Mouse (Mus musculus) R1 (cell line): ENCODE measurements around the gene Ablim2.
A peak's percentile ranks its signal among the peaks of the same experiment; 100 is the strongest.

Source experiments
- DNase-seq: peaks from one replicate; pipeline ENCODE4 v3.0.0-alpha.2; 2018; ENCODE audit warnings: low read depth, low spot score

Gene Ablim2

DNA sequence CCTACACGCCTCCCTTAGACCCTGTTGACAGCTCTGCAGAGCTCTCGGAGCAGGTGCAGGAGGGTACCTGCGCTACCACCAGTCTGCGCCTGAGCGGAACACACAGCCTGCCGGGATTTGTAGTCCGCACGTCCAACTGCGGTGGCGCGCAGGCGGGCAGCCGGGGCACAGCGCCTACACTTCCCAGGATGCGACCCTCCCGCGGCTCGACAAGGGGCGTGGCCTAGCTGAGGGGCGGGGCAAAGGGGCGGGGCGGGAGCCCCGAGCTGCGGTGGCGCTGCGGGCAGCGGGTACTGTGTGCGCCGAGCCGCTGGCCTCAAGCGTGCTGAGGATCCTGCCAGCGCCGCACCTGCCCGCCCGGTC, at the start of gene Ablim2:
TSS of gene Ablim2 (plus strand) at position 242 of the 363 bp plus-strand sequence.
- DNase-seq, result peak; percentile 97

GRCm38 (mm10) chr5:35710481-35710880, 47.2 kb upstream of the Ablim2 start:
- peak; percentile 32 for DNase-seq

DNA sequence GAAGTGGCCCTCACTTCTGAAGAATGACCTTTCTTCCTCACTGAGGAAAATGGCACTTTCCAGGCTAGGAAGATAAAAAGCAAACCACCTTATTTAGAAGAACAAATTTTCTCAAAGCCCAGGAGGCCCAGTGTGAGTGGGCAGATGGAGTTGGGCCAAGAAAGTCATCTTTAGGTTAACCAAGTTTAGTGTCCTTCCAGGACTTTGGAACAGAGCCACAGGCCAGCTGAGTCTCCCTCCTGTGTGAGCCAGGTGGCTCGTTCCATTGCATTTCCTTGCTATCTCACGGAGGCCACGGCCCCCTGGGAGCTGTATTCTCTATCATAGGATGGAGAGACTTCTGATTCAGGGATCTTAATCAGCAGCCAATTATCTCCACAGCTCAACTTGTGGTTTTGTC, 46.7 kb upstream of the Ablim2 start:
- no peak for DNase-seq

DNA sequence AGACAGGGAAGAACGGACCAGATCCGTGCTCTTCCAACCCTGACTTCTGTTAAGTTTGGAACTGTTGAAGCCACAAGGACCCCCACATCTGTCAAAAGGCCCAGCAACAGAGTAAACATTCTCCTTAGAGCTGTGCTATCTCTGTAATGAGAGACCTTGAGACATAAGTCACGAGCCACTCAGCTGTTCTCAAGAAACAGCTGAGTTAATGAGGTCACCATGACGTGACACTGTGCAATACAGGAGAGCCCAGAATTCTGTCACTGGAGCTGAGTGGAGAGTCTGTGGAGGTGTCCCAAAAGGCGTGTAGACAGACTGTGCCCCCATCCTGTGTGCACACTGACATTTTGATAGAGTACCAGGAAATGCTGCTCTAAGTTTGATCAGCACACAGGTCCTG, 45.2 kb upstream of the Ablim2 start:
- DNase-seq, result no peak

DNA sequence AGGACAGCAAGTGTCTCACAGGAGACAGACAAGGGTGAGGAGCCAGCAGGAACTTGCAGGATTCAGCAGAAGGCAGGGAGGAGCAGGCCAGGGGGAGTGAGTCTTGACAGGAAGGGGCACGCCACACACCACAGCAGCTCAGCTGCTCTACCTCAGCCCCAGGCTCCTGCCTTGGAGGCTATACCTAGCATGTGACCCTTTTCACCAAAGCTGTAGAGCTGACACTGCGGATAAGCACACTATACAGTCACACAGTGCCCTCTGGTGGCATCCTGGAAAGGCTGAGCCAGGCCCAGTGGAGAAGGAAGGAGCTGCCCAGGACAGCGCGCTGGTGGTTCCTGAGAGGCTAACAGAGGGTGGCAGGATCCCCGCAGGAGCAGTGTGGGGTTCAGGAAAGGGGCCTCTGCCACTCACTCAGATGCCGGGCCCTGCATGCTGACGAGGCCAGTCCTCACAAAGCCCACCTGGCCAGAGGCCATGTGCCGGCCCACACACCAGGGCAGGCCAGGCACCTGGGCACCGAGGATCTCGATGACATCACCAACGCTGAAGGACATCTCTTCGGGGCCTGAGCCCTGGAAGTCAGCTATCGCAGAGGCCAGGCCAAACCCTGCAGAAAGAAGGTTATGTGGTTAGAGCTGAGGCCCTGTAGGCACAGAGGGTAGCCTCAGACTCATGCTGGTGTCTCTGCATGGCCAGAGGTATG, 43.9 kb upstream of the Ablim2 start:
- peak; percentile 81 for DNase-seq

DNA sequence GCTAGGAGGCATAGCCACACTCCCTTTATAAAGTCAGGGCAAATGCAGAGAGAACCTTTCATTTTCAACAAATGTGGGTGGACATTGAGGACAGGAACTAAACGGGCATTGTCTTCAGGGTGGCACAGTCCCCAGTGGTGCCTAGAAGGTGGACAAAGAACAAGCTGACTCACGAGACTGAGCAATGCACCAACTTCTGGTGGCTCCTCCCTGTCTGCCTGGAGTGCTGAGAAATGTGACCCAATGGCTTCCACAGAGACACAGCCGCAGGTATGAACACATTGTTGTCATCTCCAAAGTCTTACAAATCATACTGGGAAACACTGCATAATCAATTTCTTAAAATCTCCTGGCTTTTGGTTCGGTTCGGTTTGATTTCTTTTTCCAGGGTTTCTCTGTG, 40.2 kb upstream of the Ablim2 start:
- no peak for DNase-seq

DNA sequence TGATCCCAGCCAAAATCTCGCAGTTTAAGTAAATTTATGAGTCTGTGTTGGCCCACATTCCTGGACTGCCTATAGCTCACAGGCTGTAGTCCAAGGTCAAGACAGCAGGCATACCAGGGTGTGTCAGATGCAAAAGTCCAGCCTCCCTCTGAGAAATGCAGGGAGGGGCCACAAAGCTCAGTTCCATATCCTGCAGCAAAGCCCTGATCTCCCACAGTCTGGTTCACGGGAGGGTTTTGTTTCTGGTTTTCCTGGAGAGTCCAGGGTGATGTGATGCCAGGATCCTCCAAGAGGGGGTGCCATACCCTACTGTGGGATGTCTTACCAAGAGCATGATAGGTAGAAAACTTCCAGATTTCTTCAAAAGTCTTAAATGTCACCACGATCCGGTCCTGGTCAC, 39.7 kb upstream of the Ablim2 start:
- peak; percentile 100 for DNase-seq

DNA sequence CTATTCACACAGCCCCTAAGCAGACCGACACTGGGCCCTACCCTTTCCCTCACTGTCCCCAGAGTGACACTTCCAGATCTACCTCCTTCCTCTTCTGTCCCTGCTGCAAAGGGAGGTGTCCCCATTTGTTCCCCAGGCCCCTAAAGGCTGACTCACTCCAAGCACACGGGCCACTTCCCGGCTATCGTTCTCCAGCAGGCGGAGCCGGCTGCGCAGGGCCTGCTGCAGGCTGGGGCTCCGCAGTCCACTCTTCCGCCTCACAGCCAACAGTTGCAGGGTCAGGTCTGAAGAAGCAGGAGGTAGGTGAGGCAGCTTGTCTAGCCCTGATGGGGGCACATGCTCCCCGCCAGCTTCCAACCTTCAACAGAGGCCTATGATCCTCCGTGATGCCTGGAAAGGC, 38.9 kb upstream of the Ablim2 start:
- no peak for DNase-seq

DNA sequence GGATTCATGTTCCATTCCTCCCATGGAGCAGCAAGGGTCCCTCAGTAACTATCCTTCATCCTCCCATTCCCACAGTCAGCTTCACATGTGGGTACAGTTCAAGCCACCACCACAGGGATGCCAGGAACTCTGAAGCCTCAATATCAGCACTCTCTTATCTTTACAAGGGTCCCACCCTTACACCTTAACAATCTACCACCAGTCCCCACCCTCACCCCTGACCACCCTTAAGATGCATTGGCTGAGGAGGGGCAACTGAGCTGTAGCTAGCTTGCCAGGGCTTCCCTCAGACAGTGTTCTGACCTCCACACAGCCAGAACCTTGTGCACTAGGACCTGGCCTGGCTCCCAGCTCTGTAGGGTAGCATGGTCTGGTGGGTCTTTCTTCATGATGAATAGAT, 38.3 kb upstream of the Ablim2 start:
- DNase-seq, result no peak

- no peak for DNase-seq
Observed at GRCm38 (mm10) chr5:35719880-35720279, 37.8 kb upstream of the Ablim2 start.

DNA sequence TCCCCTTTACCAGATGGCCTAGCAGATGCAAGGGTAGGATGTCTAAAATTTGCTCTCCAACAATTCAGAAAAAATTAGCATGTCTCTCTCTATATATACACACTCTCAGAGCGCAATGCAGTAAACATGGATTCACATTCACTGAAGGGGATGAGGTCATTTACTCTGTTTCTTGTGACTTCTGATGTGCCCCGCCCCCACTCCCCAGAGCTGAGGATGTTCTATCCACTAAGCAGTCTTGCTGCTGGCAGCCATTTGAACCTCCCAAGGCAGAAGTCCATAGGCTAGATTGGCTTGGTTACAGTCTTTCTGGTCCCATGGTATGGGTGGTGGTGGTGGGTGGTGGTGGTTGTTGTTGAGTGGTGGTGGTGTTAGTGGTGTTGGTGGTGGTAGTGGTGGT, 35.7 kb upstream of the Ablim2 start:
- DNase-seq, result peak; percentile 70

DNA sequence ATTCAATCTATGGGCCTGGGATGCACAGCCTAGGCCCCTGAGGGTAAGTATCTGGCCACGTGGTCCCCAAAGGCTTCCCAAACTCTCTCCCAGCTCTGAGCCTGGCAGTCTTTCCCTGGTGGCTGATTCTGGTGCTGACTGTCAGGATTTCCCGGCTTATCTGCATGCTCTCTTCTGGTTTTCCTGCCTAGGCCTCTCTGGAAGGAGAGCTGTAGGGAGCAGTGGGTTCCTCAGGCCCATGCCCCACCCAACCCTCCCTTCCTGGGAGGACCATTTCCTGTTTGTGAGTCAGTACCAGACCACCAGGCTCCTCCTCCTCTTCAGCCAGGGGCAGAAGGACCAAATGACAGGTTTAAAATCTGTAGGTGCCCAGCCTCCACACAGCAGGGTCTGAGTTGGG, 35.0 kb upstream of the Ablim2 start:
- DNase-seq, result peak; percentile 92

GRCm38 (mm10) chr5:35723900-35724299, 33.8 kb upstream of the Ablim2 start:
- no peak for DNase-seq

GRCm38 (mm10) chr5:35725840-35726239, 31.8 kb upstream of the Ablim2 start:
- DNase-seq, result no peak

DNA sequence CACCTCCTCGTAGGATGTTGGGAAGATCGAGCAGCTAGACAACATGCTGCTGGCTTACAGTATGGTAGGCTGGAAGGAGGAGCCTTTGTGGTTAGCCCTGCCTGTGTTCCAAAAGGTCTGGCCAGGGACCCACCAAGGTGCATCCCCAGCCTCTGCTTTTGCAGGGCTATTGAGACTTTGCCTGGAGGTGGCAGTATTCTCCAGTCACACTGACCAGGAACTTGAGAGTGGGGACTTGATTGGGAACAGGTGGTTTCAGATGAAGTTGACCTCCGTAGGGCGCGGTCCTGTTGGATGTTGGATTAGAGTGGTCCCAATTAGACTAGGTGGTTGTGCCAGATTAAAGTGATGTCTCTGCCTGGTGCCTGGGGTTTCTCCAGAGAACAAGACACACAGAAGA, 30.2 kb upstream of the Ablim2 start:
- no peak for DNase-seq

GRCm38 (mm10) chr5:35728344-35728956, 29.2 kb upstream of the Ablim2 start:
- DNase-seq, result no peak

DNA sequence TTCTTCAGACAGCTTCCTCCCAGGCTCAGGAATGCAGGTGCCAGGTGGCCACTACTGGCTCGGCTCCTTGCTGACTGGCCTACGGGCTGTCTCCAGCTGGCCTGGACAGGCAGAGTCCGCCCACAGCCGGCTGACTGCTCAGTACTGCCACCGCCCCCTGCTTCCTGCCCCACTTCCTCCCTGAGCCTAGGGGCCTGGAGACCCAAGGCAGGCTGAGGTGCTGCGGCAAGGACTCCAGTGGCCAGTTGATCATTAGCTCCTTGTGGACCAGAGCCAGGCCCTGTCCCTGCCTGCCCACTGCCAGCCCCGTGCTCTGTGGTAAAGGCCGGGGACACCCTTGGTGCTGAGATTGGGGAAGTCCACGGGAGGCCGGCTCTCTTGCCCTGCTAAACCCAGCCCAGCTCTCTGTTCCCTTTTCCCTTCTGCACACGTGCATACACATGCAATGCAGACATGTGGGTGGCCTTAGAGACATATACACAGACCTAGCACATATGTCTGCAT, 28.7 kb upstream of the Ablim2 start:
- peak; percentile 42 for DNase-seq

DNA sequence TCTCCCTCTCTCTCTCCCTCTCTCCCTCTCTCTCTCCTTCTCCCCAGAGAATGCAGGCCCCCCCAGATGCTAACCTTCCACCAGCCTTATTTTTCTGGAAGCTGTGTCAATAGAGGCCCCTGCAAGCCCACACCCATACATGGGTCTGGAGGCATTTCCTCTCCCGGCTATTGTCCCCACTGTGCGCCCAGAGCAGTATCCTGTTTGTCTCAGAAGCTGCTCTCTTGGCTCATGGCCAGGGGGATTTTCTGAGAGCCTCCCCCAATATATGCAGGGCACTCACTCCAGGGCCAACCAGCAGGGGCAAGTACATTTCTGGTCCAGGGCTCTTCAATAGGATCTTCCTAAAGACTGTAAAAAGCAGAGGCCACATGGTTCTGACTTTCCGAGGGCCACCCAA, 27.8 kb upstream of the Ablim2 start:
- DNase-seq, result peak; percentile 54

GRCm38 (mm10) chr5:35730552-35730951, 27.1 kb upstream of the Ablim2 start:
- DNase-seq, result no peak

DNA sequence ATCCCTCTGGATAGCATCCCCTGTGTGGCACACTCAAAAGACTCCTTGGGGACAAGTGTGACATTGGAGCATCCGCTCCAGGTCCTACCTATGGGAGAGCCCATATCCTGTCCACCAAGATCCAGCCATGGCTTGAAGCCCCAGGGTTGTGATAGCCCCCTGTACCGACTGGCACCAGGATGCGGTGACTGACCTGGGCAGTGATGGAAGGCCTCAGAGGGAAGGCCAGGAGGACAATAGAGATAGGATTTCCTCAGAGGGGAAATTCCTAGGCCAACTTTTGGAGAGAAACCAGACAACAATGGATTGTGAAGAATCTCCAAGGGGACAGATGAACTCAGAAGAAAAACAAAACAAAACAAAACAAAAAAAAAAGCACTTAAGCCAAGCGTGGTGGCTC, 26.7 kb upstream of the Ablim2 start:
- no peak for DNase-seq

DNA sequence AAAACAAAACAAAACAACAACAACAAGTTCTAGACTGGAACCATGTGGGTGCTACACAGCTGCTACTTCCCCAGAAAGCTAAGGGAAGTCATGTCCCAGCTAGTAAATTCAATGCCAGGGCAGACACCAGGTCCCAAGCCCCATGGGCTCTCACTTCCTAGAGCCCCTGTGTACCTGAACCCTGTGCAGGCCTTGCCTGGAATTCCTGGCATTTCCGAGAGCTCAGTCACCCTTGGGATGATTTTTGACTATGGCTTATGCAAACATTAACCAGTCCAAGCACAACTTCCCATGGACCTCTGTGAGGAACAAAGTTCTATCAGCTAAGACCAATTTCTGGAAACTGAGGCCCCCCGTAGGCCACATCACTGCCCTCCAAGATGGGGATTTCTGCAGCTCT, 24.2 kb upstream of the Ablim2 start:
- DNase-seq, result no peak

DNA sequence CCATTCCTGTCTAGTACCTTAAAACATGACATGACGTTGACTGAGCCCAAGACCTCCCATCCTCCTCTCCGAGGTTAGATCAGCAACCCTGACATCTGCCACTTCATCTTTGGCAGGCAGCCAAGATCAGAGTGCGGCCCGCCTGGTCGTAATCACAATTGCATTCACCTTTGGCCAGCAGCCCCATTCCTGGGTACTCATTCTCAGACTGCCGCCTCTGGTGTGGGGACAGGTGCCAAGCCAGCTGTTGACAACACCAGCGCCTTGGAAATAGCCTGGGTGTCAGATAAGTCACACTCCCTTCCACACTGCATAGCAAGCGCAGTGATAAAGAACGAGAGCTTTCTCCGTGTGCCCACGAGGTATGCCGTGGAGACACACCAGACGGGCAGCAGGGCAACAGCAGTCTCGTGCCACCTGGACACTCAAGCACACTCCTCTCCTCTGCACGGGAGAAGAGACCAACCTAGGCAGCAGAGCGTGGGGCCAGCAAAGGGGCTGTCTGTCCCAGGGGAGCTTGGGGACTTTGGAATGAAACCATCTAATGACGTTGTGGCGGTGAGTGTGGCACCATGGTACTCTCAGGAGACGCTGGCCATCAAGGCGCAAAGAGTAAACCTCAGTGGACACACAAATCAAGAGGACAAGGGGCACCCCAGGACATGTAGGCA, 20.3 kb upstream of the Ablim2 start:
- DNase-seq, result no peak

DNA sequence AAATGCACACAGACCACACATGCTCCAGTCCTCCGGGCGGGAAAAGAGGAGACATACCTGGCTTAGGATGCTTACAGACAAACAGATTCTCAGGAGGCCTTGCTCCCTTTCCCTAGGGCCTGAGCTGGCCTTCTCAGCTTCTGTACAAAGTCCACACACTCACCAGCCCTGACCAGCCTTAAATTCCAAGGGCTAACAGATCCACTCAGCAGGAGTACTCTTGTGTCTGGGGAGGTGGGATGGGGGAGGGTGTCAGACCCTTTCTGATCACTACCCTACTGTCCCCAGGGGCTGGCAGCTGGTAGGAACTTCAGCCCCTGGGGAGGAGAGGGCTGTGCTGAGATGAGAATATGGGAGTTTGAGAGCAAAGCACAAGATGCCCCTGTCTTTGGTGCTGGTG, 18.7 kb upstream of the Ablim2 start:
- no peak for DNase-seq
